Mouse (Mus musculus): ENCODE measurements around the gene Nrn1. TPM values are rescaled to one million over a fixed set of nuclear protein-coding genes. Genes with fewer than 3 reads are reported as not detected.
A peak's percentile ranks its signal among the peaks of the same experiment; 100 is the strongest.

Nrn1 gene
- total RNA-seq (2021) = 1 to 10 TPM; 1.4 to 1.5 TPM

GRCm38 (mm10) chr13:36734731-36735571, at the start of gene Nrn1:
TSS of gene Nrn1 (minus strand) at chr13:36735131.
- no peak for DNase-seq

DNA sequence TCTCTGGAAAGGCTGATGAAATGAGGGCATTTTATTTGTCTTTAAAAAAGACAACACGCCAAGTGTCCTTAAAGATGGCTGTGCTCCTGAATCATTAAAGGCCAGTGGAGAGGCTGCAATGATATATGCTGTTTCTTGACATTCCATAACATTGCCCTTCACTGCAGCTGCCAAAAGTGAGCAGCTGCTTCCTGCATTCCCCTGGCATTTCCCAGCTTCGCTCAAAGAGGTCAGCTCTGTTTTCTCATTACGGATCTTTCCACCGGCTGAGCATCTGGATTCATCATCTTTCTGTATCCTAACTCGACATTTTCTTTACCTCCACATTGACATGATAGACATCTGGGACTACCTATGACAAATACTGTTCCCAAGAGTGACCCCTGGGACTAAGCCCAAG, 44.7 kb upstream of the Nrn1 start:
- no peak for DNase-seq

- DNase-seq = no peak
Observed at GRCm38 (mm10) chr13:36766801-36767200, 31.9 kb upstream of the Nrn1 start.

GRCm38 (mm10) chr13:36751861-36752260, 16.9 kb upstream of the Nrn1 start:
- no peak for DNase-seq

DNA sequence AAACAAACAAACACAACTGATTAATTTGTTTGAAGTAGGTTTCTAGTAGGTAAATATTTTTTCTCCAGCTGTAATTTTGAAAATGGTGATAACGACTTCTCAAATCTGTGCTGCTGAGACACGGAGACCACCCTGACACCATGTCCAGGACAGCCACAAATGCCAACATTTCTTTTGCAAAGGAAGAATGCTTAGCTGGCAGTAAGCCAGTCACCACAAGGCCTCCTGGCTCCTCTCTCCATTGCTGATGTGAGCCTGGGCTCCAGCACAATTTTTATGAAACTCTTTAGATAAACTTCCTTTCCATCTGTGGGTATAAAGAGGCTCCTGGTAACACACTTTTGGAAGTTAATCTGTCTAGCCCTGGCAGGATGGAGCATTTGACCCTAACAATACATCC, 15.1 kb upstream of the Nrn1 start:
- DNase-seq = no peak

- DNase-seq = no peak
Observed at GRCm38 (mm10) chr13:36736619-36736996, 1.7 kb upstream of the Nrn1 start.

DNA sequence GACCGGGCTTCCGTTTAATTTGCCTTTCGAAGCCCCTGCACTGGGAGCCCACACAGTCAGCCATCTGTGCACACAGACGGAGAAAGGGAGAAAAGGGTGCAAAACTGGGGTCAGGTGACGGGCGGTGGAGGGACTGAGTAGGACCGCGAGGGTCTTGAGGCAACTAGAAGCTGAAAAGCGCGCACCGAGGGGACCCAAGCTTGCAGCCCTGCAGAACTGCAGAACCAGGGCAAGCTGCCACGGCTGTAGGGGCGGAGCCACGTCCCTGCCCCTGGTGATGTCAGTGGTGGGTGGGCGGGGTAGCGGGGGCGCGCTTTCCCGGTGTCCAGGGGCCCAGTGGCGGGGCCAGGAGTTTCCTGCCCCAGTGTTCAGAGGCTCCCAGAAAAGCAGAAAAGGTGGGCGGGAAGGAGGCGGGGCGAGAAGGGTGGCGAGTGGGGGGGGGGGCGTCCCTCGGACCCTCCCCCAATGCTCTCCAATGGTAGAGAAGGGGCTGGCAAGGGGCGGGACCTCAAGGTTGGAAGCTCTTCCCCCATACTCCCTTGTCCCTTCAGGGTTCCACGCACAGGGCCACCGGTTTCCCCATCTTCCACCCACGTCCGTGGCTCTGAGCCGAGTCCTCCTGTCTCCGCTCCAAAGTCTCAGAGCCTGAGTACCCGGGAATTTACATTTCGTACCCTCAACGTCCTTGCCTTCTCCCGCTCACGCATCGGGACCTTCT, 1.1 kb upstream of the Nrn1 start:
- DNase-seq = peak; percentile 47

GRCm38 (mm10) chr13:36733989-36734690, 791 bp downstream of the Nrn1 start:
- DNase-seq = no peak

GRCm38 (mm10) chr13:36733566-36733965, 1.4 kb downstream of the Nrn1 start:
- DNase-seq = no peak

DNA sequence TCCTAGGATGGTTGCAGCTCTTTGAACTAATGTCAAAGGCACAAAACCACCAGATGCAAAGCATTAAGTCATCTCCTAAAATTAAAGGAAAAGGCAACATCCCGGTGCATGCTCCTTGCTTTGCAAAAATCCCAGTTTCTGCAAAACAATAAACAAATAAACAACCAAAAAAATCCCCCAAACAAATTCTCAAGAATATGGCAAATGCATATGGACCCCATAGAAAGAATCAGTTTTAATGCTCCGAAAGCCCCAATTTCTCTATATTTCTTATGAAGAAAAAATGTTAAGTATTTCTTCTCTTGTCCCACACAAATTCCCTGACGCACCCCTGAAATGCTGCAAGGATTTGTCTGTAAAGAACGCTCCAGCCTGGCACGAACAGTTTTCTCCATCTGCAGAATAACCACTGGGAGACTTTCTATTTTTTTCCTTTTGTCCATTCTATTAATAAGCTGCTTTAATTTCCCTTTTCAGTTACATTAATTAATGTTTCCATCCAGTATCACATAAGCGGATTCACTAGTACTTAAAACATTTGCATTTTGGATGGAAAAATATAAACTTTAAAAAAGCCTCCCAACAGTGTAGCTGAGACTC, 1.9 kb downstream of the Nrn1 start:
- no peak for DNase-seq

DNA sequence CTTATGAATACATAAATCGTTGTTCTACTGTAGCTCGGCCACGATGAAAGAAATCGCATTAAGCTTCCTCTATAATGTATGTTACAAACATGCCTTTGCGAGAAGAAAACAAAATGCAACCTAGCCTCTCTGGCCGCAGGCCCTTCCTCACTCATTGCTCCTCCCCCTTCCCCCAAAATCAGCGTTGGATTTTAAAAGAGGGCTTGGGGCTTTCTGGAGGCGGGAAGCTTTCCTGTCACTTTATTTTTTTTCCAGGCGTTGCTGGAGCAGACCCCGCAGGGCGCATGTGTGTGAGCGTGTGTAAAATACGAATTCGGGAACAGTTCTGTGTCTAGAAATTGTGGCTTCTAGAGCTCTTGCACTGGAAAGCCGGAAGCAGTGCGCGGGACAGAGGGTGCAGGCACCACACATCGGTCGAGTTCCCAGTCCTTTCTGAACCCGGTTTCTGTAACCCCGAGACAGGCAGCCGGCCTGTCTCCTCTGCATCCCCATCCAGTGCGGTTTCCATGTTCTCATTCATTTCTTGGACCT, 2.9 kb downstream of the Nrn1 start:
- DNase-seq = no peak

GRCm38 (mm10) chr13:36731016-36731930, 3.7 kb downstream of the Nrn1 start:
- DNase-seq = peak; percentile 51

GRCm38 (mm10) chr13:36730341-36730761, 4.6 kb downstream of the Nrn1 start:
- DNase-seq = no peak

GRCm38 (mm10) chr13:36729731-36730340, 5.1 kb downstream of the Nrn1 start:
- DNase-seq = no peak

- no peak for DNase-seq
Observed at GRCm38 (mm10) chr13:36728509-36728908, 6.4 kb downstream of the Nrn1 start.

- DNase-seq = no peak
Observed at GRCm38 (mm10) chr13:36727779-36728470, 7.0 kb downstream of the Nrn1 start.

- DNase-seq = no peak
Observed at GRCm38 (mm10) chr13:36726951-36727778, 7.8 kb downstream of the Nrn1 start.

DNA sequence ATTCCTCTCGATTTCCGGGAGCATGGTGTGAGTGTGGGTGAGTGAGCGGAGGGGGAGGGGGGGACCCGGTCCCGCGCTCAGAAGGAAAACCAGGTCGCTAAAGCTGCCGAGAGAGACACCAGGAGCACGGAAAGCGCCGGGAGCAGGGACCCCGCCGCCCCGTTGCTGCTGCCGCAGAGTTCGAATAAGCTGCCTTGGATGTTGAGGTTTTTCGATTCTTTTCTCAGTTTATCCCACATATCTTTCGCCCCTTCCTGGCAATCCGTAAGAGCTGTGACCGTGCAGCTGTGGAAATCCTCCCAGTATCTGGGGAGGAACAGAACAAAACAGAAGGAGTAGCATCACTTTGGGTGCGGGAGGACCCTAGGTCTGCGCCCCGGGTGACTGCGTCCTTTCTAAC, 8.4 kb downstream of the Nrn1 start:
- DNase-seq = no peak

DNA sequence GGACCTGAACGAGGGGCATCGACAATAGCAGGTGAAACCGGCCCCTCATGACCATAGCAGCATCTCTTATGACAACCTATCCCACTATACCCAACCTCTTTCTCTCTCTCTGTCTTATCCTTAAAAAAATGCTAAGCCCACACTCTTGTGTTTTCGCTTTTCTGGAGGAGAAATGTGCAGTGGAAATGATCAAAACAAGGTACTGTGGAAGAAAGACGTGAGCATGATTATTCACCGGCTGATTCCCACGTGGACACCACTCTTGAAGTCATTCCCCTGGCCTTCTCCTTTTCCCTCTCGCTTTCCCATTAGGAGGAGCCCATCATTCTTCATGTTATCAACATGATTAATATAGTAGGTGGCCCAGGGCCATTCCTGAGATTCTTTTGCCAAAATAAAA, 9.1 kb downstream of the Nrn1 start:
- DNase-seq = no peak
